Comparison of ENCODE assay signal across 26 mouse cellular contexts in the genomic region with DNA sequence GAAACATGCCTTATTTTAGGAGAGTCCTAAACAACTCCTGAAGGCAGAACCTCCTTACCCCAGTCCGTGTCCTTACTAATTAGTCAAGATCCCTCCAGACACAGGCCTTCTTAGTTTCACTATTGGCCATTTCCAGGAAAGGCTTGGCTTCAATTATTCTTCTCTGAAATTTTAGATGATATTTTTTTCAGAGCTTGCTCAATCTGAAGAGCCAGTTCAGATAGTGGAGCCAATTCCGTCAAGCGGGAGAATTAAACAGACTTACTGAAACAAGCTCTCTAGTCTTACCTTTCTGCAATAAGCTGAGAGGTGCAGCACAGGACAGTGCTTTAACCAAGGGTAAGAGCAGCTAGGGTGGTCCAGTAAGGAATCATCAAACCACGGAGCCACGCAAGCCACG. TPM values are rescaled to one million over a fixed set of nuclear protein-coding genes. Genes with fewer than 3 reads are reported as not detected.
DNase-seq lines count a peak whose midpoint lies in the region; ATAC-seq and TF ChIP-seq lines count a peak whose summit lies in the region.
"Had no signal": no experiment of that assay in that cellular context is flagged by ENCODE, and none has a peak within 500 bp of the region (broad histone marks: within the 10 kb centered on the region; RNA-seq: fewer than 3 reads in every experiment).

No protein-coding gene starts in this region.

- ATAC-seq in liver, embryonic 13.5 days (ENCODE audit: low read depth): no peak
- no peak for ATAC-seq in liver, embryonic 12.5 days
- ATAC-seq: forebrain, postnatal 0 days; hindbrain, embryonic 16.5 days; midbrain, embryonic 13.5 days had no signal

- no peak for DNase-seq in gastrocnemius, adult 2 months
- DNase-seq in gastrocnemius, postnatal 14 days: no peak
- no peak for DNase-seq in liver, embryonic 13.5 days
- peak; percentile 86 for DNase-seq in adipocyte (ENCODE audit: low spot score)
- peak; percentile 52 for DNase-seq in skeletal muscle tissue, adult 2 months (ENCODE audit: low read depth, low spot score)
- DNase-seq in left cerebral cortex, postnatal 10 days (ENCODE audit: extremely low spot score in 1 of 2, low spot score in 2 of 2): no peak
- DNase-seq: adrenal gland, postnatal 25 days; cerebellum, adult 18-20 months; cerebellum, postnatal 10 days; forebrain, postnatal 0 days; gastrocnemius, postnatal 36 days; heart, adult 2 months; heart, postnatal 14 days; kidney, adult 11 months; kidney, postnatal 14 days; layer of hippocampus, adult 9-11 months; thymus, adult 18-20 months had no signal

- H3K4me1 ChIP-seq in liver, embryonic 13.5 days (replicated peaks): peaks cover 20% of the 10 kb centered on the region; the same call in 1 of the 2 replicates
- H3K4me1 ChIP-seq in liver, embryonic 12.5 days: peaks cover 20% of the 10 kb centered on the region

- TF ChIP-seq CTCF in gastrocnemius, adult 2 months (IDR thresholded peaks at IDR 0.05): no peak

- H3K27me3 ChIP-seq in liver, embryonic 13.5 days: peaks cover 9% of the 10 kb centered on the region
- H3K27me3 ChIP-seq in liver, embryonic 12.5 days (replicated peaks): peaks cover 27% of the 10 kb centered on the region
- H3K27me3 ChIP-seq: embryonic facial prominence, embryonic 15.5 days; forebrain, embryonic 12.5 days; midbrain, embryonic 13.5 days; neural tube, embryonic 13.5 days had no signal

- no peaks in the 10 kb centered on the region for H3K36me3 ChIP-seq in liver, embryonic 13.5 days
- no peaks in the 10 kb centered on the region for H3K36me3 ChIP-seq in liver, embryonic 12.5 days
- H3K36me3 ChIP-seq: embryonic facial prominence, embryonic 10.5 days; embryonic facial prominence, embryonic 15.5 days; forebrain, embryonic 12.5 days; midbrain, embryonic 13.5 days had no signal

- intact Hi-C loops in gastrocnemius, adult 2 months (cut with DNase I): no loop called here
- intact Hi-C loops in gastrocnemius, postnatal 14 days (cut with DNase I; ENCODE audit: low total_unique reads): no loop called here
- intact Hi-C loops in left cerebral cortex, postnatal 10 days (cut with DNase I): no loop called here

- H3K9ac ChIP-seq in liver, embryonic 13.5 days: no peak overlapping the region
- H3K9ac ChIP-seq in liver, embryonic 12.5 days: no peak overlapping the region
- H3K9ac ChIP-seq: embryonic facial prominence, embryonic 15.5 days; forebrain, embryonic 12.5 days; forebrain, postnatal 0 days; liver, embryonic 14.5 days; midbrain, embryonic 13.5 days; neural tube, embryonic 13.5 days had no signal

- no peak overlapping the region for H3K4me3 ChIP-seq in gastrocnemius, adult 2 months
- H3K4me3 ChIP-seq in liver, embryonic 13.5 days (replicated peaks): no peak overlapping the region
- no peak overlapping the region for H3K4me3 ChIP-seq in liver, embryonic 12.5 days
- H3K4me3 ChIP-seq: embryonic facial prominence, embryonic 10.5 days; embryonic facial prominence, embryonic 15.5 days; forebrain, embryonic 12.5 days; heart, adult 2 months; midbrain, embryonic 13.5 days; neural tube, embryonic 13.5 days had no signal

- WGBS in liver, embryonic 13.5 days (ENCODE audit: insufficient replicate concordance): 80% methylated on average over 6 of the region's 6 CpGs
- WGBS in liver, embryonic 12.5 days (ENCODE audit: insufficient replicate concordance): 91% methylated on average over 6 of the region's 6 CpGs

- H3K27ac ChIP-seq in gastrocnemius, adult 2 months: peak overlapping the region; percentile 35
- peak overlapping the region; percentile 48 for H3K27ac ChIP-seq in liver, embryonic 13.5 days
- no peak overlapping the region for H3K27ac ChIP-seq in liver, embryonic 12.5 days
- H3K27ac ChIP-seq: embryonic facial prominence, embryonic 10.5 days; embryonic facial prominence, embryonic 15.5 days; forebrain, embryonic 12.5 days; heart, adult 2 months; liver, embryonic 14.5 days; macrophage; midbrain, embryonic 13.5 days; neural tube, embryonic 13.5 days had no signal

- H3K9me3 ChIP-seq in liver, embryonic 13.5 days (replicated peaks): no peaks in the 10 kb centered on the region
- no peaks in the 10 kb centered on the region for H3K9me3 ChIP-seq in liver, embryonic 12.5 days (replicated peaks)
- H3K9me3 ChIP-seq: embryonic facial prominence, embryonic 10.5 days; embryonic facial prominence, embryonic 15.5 days; forebrain, embryonic 12.5 days; midbrain, embryonic 13.5 days; neural tube, embryonic 13.5 days had no signal

- no peak overlapping the region for H3K4me2 ChIP-seq in liver, embryonic 13.5 days
- no peak overlapping the region for H3K4me2 ChIP-seq in liver, embryonic 12.5 days
- H3K4me2 ChIP-seq: embryonic facial prominence, embryonic 15.5 days; forebrain, embryonic 12.5 days; midbrain, embryonic 13.5 days; neural tube, embryonic 13.5 days had no signal

RNA-seq across cellular contexts. Expression of a gene that starts 11.9 kb away (rescaled TPM):
- total RNA-seq in gastrocnemius, adult 2 months (2021): 1 to 10 TPM; 7.9 to 9.8 TPM
- total RNA-seq in gastrocnemius, postnatal 14 days (2021): 10 to 100 TPM; 16.8 to 23.0 TPM
- polyA plus RNA-seq in liver, embryonic 13.5 days (2015; fragmentation: Nextera tagmentation; extraction: Ambion mirVana): 7.8 and 12.0 TPM in 2 replicates
- polyA plus RNA-seq in liver, embryonic 12.5 days (2016; fragmentation: Nextera tagmentation; extraction: Ambion mirVana): 10.6 and 11.0 TPM in 2 replicates
- 1 to 10 TPM; 8.2 to 9.8 TPM for total RNA-seq in left cerebral cortex, postnatal 10 days (2021)

Comparison
In these comparisons a context has a peak if more than half of its experiments do, and no peak if none do; other contexts are left out.
1. DNase-seq: peak in adipocyte (single experiment) and skeletal muscle tissue, adult 2 months (single experiment); none in gastrocnemius, adult 2 months (single experiment), gastrocnemius, postnatal 14 days (single experiment), liver, embryonic 13.5 days (single experiment) and left cerebral cortex, postnatal 10 days (0 of 2).